8 mouse cellular contexts compared by ENCODE assay signal in the genomic region with DNA sequence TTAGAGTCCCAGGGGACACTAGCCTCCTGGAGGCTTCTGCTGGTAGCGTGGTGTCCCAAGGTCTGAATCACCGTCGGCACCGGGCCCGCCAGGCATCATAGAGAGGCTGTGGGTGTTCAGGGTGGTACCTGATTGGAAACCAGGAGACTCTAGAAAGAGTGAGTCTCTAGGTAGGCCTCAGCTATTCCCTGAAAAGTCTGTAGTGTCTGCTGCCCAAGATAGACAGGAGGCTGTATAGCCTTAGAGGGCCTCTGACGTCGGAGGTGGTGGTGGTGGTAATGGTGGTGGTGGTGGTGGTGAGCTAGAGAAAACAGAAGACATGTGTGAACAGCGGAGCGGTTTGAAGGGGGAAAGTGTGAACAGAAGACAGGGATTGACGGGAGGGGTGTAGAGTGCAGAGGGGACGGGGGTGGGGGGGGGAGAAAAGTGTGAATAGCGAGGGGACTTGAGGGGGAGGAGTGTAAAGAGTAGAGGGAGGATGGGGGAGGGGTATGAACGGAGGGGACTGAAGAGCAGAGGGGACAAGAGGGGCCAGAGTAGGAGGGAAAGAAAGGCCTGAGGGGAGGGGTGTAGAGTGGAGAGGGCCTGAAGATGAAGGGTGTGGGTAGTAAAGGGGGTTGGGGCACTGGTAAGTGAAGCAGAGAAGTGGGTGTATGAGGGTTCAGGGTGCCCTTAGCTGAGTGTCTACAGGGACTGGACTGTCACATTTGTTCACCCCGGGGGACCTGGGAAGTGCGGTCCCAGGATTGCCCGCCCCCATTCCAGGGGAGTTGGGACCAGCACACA.
DNase-seq lines count a peak whose midpoint lies in the region; ATAC-seq lines count a peak whose summit lies in the region.

No protein-coding gene starts in this region.

- H3K36me3 ChIP-seq in lung, embryonic 15.5 days: no peaks in the 10 kb centered on the region
- no peaks in the 10 kb centered on the region for H3K36me3 ChIP-seq in limb, embryonic 10.5 days
- no peaks in the 10 kb centered on the region for H3K36me3 ChIP-seq in stomach, embryonic 15.5 days

- H3K9me3 ChIP-seq in lung, embryonic 15.5 days: no peaks in the 10 kb centered on the region
- no peaks in the 10 kb centered on the region for H3K9me3 ChIP-seq in limb, embryonic 10.5 days (replicated peaks)
- H3K9me3 ChIP-seq in stomach, embryonic 15.5 days: no peaks in the 10 kb centered on the region

- DNase-seq in CD4-positive, CD25-positive, alpha-beta regulatory T cell, adult 2 months (ENCODE audit: low read depth, low spot score): peak; percentile 27
- no peak for DNase-seq in lung, postnatal 4 days
- no peak for DNase-seq in limb, embryonic 10.5 days (ENCODE audit: low spot score)
- DNase-seq in adrenal gland, adult (ENCODE audit: inconsistent age in 2 of 2, low spot score in 1 of 2): no peak
- no peak for DNase-seq in frontal cortex, postnatal 25 days (ENCODE audit: low spot score in 2 of 2)

- no peak overlapping the region for H3K9ac ChIP-seq in lung, embryonic 15.5 days
- H3K9ac ChIP-seq in stomach, embryonic 15.5 days: no peak overlapping the region

- H3K27me3 ChIP-seq in lung, embryonic 15.5 days: peaks cover 45% of the 10 kb centered on the region
- peaks cover 56% of the 10 kb centered on the region for H3K27me3 ChIP-seq in limb, embryonic 10.5 days (ENCODE audit: low read depth, poor library complexity, severe bottlenecking)
- peaks cover 32% of the 10 kb centered on the region for H3K27me3 ChIP-seq in stomach, embryonic 15.5 days (replicated peaks)

- ATAC-seq in CD4-positive, CD25-positive, alpha-beta regulatory T cell, adult 4 months: no peak
- no peak for ATAC-seq in lung, embryonic 15.5 days (ENCODE audit: borderline replicate concordance, extremely low read depth, low FRiP score, low TSS enrichment)
- no peak for ATAC-seq in stomach, embryonic 15.5 days (ENCODE audit: insufficient read depth, low FRiP score, low read depth)

- no peak overlapping the region for H3K27ac ChIP-seq in lung, embryonic 15.5 days
- peak overlapping the region; percentile 86 for H3K27ac ChIP-seq in limb, embryonic 10.5 days
- H3K27ac ChIP-seq in stomach, embryonic 15.5 days: no peak overlapping the region

- peaks cover 25% of the 10 kb centered on the region for H3K4me1 ChIP-seq in lung, embryonic 15.5 days
- H3K4me1 ChIP-seq in limb, embryonic 10.5 days: peaks cover 44% of the 10 kb centered on the region
- H3K4me1 ChIP-seq in stomach, embryonic 15.5 days: peaks cover 14% of the 10 kb centered on the region

- H3K4me2 ChIP-seq in lung, embryonic 15.5 days: peak overlapping the region; percentile 89
- H3K4me2 ChIP-seq in stomach, embryonic 15.5 days: peak overlapping the region; percentile 93

- 26% methylated on average over 16 of the region's 16 CpGs for WGBS in lung, embryonic 15.5 days
- WGBS in limb, embryonic 10.5 days: 14% methylated on average over 16 of the region's 16 CpGs
- WGBS in stomach, embryonic 15.5 days: 29% methylated on average over 16 of the region's 16 CpGs

- H3K4me3 ChIP-seq in lung, embryonic 15.5 days: peak overlapping the region; percentile 46; the same call in 1 of the 2 replicates
- H3K4me3 ChIP-seq in limb, embryonic 10.5 days: peak overlapping the region; percentile 60
- H3K4me3 ChIP-seq in stomach, embryonic 15.5 days (replicated peaks): peak overlapping the region; percentile 47
